Mouse (Mus musculus): ENCODE measurements at regions not wholly inside any gene's neighbourhood (a gene's known extent, or its start where the extent isn't known, plus 50 kb on each side); places are given as distances from the start of the nearest gene placed in this dataset.

- Histone ChIP-seq H3K4me1 (ENCODE audit: control insufficient read depth, insufficient read depth, low read length) (no peaks in the 10 kb centered on the region), H3K4me3 (ENCODE audit: low read depth, low read length) (no peak overlapping the region), H3K27ac (ENCODE audit: insufficient read depth, low read length) (no peak overlapping the region), H3K36me3 (ENCODE audit: control insufficient read depth, insufficient read depth, low read length, poor library complexity, severe bottlenecking) (no peaks in the 10 kb centered on the region), H3K27me3 (ENCODE audit: control insufficient read depth, insufficient read depth, low read length, poor library complexity, severe bottlenecking) (no peaks in the 10 kb centered on the region), H3K9me3 (replicated peaks; ENCODE audit: control insufficient read depth, insufficient read depth, low read length, poor library complexity, severe bottlenecking) (no peaks in the 10 kb centered on the region), H3K9ac (ENCODE audit: low read depth, poor library complexity, severe bottlenecking) (no peak overlapping the region)
- TF ChIP-seq EP300 (IDR thresholded peaks at IDR 0.05; ENCODE audit: insufficient read depth, low read depth, low read length) (no peak), POLR2A (IDR thresholded peaks at IDR 0.05; ENCODE audit: insufficient read depth, low read length) (no peak), CTCF (IDR thresholded peaks at IDR 0.05; ENCODE audit: low read depth, low read length) (no peak)
These were observed 190.9 kb upstream of the Fat4 start for GRCm38 (mm10) chr3:38695836-38696235.

GRCm38 (mm10) chr3:38692768-38693167, 194.0 kb upstream of the Fat4 start:
- H3K9ac ChIP-seq (ENCODE audit: low read depth, poor library complexity, severe bottlenecking) = no peak overlapping the region
- H3K4me1 ChIP-seq (ENCODE audit: control insufficient read depth, insufficient read depth, low read length) = no peaks in the 10 kb centered on the region
- H3K27me3 ChIP-seq (ENCODE audit: control insufficient read depth, insufficient read depth, low read length, poor library complexity, severe bottlenecking) = no peaks in the 10 kb centered on the region
- H3K9me3 ChIP-seq (replicated peaks; ENCODE audit: control insufficient read depth, insufficient read depth, low read length, poor library complexity, severe bottlenecking) = no peaks in the 10 kb centered on the region
- TF ChIP-seq POLR2A (IDR thresholded peaks at IDR 0.05; ENCODE audit: insufficient read depth, low read length) (no peak), CTCF (IDR thresholded peaks at IDR 0.05; ENCODE audit: low read depth, low read length) (no peak), EP300 (IDR thresholded peaks at IDR 0.05; ENCODE audit: insufficient read depth, low read depth, low read length) (no peak)
- H3K36me3 ChIP-seq (ENCODE audit: control insufficient read depth, insufficient read depth, low read length, poor library complexity, severe bottlenecking) = no peaks in the 10 kb centered on the region
- no peak overlapping the region for H3K4me3 ChIP-seq (ENCODE audit: low read depth, low read length)
- H3K27ac ChIP-seq (ENCODE audit: insufficient read depth, low read length) = no peak overlapping the region

- no peaks in the 10 kb centered on the region; the same call in 1 of the 2 replicates for H3K9me3 ChIP-seq (replicated peaks; ENCODE audit: control insufficient read depth, insufficient read depth, low read length, poor library complexity, severe bottlenecking)
- H3K9ac ChIP-seq (ENCODE audit: low read depth, poor library complexity, severe bottlenecking) = no peak overlapping the region
- no peak for TF ChIP-seq EP300 (IDR thresholded peaks at IDR 0.05; ENCODE audit: insufficient read depth, low read depth, low read length)
- no peak overlapping the region for H3K4me3 ChIP-seq (ENCODE audit: low read depth, low read length)
- no peaks in the 10 kb centered on the region for H3K4me1 ChIP-seq (ENCODE audit: control insufficient read depth, insufficient read depth, low read length)
- H3K36me3 ChIP-seq (ENCODE audit: control insufficient read depth, insufficient read depth, low read length, poor library complexity, severe bottlenecking) = no peaks in the 10 kb centered on the region
- no peak overlapping the region for H3K27ac ChIP-seq (ENCODE audit: insufficient read depth, low read length)
- H3K27me3 ChIP-seq (ENCODE audit: control insufficient read depth, insufficient read depth, low read length, poor library complexity, severe bottlenecking) = no peaks in the 10 kb centered on the region
These were observed 199.8 kb upstream of the Ankrd50 start for GRCm38 (mm10) chr3:38684247-38684991.

GRCm38 (mm10) chr3:38663670-38664494, 179.2 kb upstream of the Ankrd50 start:
- TF ChIP-seq POLR2A (IDR thresholded peaks at IDR 0.05; ENCODE audit: insufficient read depth, low read length) (no peak), EP300 (IDR thresholded peaks at IDR 0.05; ENCODE audit: insufficient read depth, low read depth, low read length) (no peak), CTCF (IDR thresholded peaks at IDR 0.05; ENCODE audit: low read depth, low read length) (no peak)

GRCm38 (mm10) chr3:38663023-38663422, 178.4 kb upstream of the Ankrd50 start:
- no peak overlapping the region for H3K27ac ChIP-seq (ENCODE audit: insufficient read depth, low read length)
- peak; percentile 60 for TF ChIP-seq CTCF (IDR thresholded peaks at IDR 0.05; ENCODE audit: low read depth, low read length)
- TF ChIP-seq EP300 (IDR thresholded peaks at IDR 0.05; ENCODE audit: insufficient read depth, low read depth, low read length) = no peak
- no peak for TF ChIP-seq POLR2A (IDR thresholded peaks at IDR 0.05; ENCODE audit: insufficient read depth, low read length)
- no peaks in the 10 kb centered on the region for H3K36me3 ChIP-seq (ENCODE audit: control insufficient read depth, insufficient read depth, low read length, poor library complexity, severe bottlenecking)
- H3K4me1 ChIP-seq (ENCODE audit: control insufficient read depth, insufficient read depth, low read length) = no peaks in the 10 kb centered on the region
- no peak overlapping the region for H3K4me3 ChIP-seq (ENCODE audit: low read depth, low read length)
- H3K9ac ChIP-seq (ENCODE audit: low read depth, poor library complexity, severe bottlenecking) = no peak overlapping the region
- H3K9me3 ChIP-seq (replicated peaks; ENCODE audit: control insufficient read depth, insufficient read depth, low read length, poor library complexity, severe bottlenecking) = no peaks in the 10 kb centered on the region
- no peaks in the 10 kb centered on the region for H3K27me3 ChIP-seq (ENCODE audit: control insufficient read depth, insufficient read depth, low read length, poor library complexity, severe bottlenecking)

More at GRCm38 (mm10) chr3:38663670-38664494, 179.2 kb upstream of the Ankrd50 start:
- no peak overlapping the region for H3K4me3 ChIP-seq (ENCODE audit: low read depth, low read length)
- no peaks in the 10 kb centered on the region for H3K27me3 ChIP-seq (ENCODE audit: control insufficient read depth, insufficient read depth, low read length, poor library complexity, severe bottlenecking)
- H3K36me3 ChIP-seq (ENCODE audit: control insufficient read depth, insufficient read depth, low read length, poor library complexity, severe bottlenecking) = no peaks in the 10 kb centered on the region
- no peaks in the 10 kb centered on the region for H3K9me3 ChIP-seq (replicated peaks; ENCODE audit: control insufficient read depth, insufficient read depth, low read length, poor library complexity, severe bottlenecking)
- no peak overlapping the region for H3K9ac ChIP-seq (ENCODE audit: low read depth, poor library complexity, severe bottlenecking)
- H3K27ac ChIP-seq (ENCODE audit: insufficient read depth, low read length) = no peak overlapping the region
- no peaks in the 10 kb centered on the region for H3K4me1 ChIP-seq (ENCODE audit: control insufficient read depth, insufficient read depth, low read length)

GRCm38 (mm10) chr3:38656790-38657189, 172.1 kb upstream of the Ankrd50 start:
- H3K4me1 ChIP-seq (ENCODE audit: control insufficient read depth, insufficient read depth, low read length) = no peaks in the 10 kb centered on the region
- H3K27ac ChIP-seq (ENCODE audit: insufficient read depth, low read length) = no peak overlapping the region
- no peak for TF ChIP-seq CTCF (IDR thresholded peaks at IDR 0.05; ENCODE audit: low read depth, low read length)
- no peak for TF ChIP-seq EP300 (IDR thresholded peaks at IDR 0.05; ENCODE audit: insufficient read depth, low read depth, low read length)
- no peak for TF ChIP-seq POLR2A (IDR thresholded peaks at IDR 0.05; ENCODE audit: insufficient read depth, low read length)
- H3K4me3 ChIP-seq (ENCODE audit: low read depth, low read length) = no peak overlapping the region
- no peaks in the 10 kb centered on the region for H3K27me3 ChIP-seq (ENCODE audit: control insufficient read depth, insufficient read depth, low read length, poor library complexity, severe bottlenecking)
- no peak overlapping the region for H3K9ac ChIP-seq (ENCODE audit: low read depth, poor library complexity, severe bottlenecking)
- no peaks in the 10 kb centered on the region for H3K9me3 ChIP-seq (replicated peaks; ENCODE audit: control insufficient read depth, insufficient read depth, low read length, poor library complexity, severe bottlenecking)
- H3K36me3 ChIP-seq (ENCODE audit: control insufficient read depth, insufficient read depth, low read length, poor library complexity, severe bottlenecking) = no peaks in the 10 kb centered on the region
